Mouse (Mus musculus) brown adipose tissue, adult 24 weeks (tissue): ENCODE results near the gene Olfr47. TPM values are rescaled to one million over a fixed set of nuclear protein-coding genes. Genes with fewer than 3 reads are reported as not detected.
"Not testable (repeated sequence)": the region's sequence is repeated elsewhere in the genome, so short reads cannot be mapped to it uniquely, and the experiment has no call there.

Experiments used
- H3K27ac ChIP-seq: fragments of 200-500 bp; replicated peaks from 2 replicates; pipeline ENCODE4 v1.5.1; 2012; ENCODE audit warnings: low read depth, mild to moderate bottlenecking, low read length
- H3K4me1 ChIP-seq: fragments of 200-500 bp; 2 replicates; pipeline ENCODE4 v1.6.1; 2012; ENCODE audit warnings: low read length, mixed read lengths; ENCODE audit not compliant: control insufficient read depth, insufficient read depth, insufficient read length
- H3K4me3 ChIP-seq: fragments of 200-500 bp; 2 replicates; pipeline ENCODE4 v1.5.1; 2012; ENCODE audit warnings: low read depth, mild to moderate bottlenecking, low read length, moderate library complexity; ENCODE audit not compliant: insufficient read depth
- polyA plus RNA-seq: library from polyadenylated mRNA; stranded (reverse); fragments of >200 nt; gene quantifications from 2 replicates; pipeline ENCODE4 v1.2.4, GENCODE M21; 2012; ENCODE audit not compliant: missing spikeins, insufficient read depth, insufficient read length

Gene Olfr47
- polyA plus RNA-seq = not detected in 2 replicates

- H3K4me3 ChIP-seq, H3K4me1 ChIP-seq, H3K27ac ChIP-seq: not testable (repeated sequence)
Observed at GRCm38 (mm10) chr6:43231255-43231654, at the start of gene Olfr47. Gene Olfr47, plus strand, starts transcription at chr6:43231529.

DNA sequence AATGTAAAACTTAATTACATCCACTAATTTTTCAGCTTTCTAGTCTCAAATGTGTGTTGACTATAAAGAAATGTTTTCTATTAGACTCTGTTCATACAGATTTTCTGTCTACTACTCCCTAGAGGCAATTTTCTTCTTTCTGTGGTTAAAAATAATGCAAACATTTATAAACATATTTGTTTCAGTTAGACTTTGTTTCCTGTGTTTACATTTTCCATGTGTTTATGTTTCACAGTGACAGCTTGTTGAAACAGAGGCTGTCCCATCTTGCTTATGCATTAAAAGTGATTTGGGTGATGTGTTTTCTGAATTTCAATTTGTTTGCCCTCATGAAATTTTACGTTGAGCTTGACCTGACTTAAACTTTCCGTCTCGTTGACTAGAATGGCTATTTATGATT lies 40.3 kb upstream of the Olfr47 start:
- Histone ChIP-seq H3K27ac (no peak overlapping the region), H3K4me1 (no peaks in the 10 kb centered on the region)

GRCm38 (mm10) chr6:43196781-43197180 lies 34.5 kb upstream of the Olfr47 start, which contains the start of gene Olfr435:
Gene Olfr435, plus strand, starts transcription at chr6:43197146.
- H3K4me3 ChIP-seq = no peak within 1 kb of the TSS
- no peaks in the 10 kb centered on the region for H3K4me1 ChIP-seq
- H3K27ac ChIP-seq = no peak within 1 kb of the TSS

More for the DNA sequence above, 40.3 kb upstream of the Olfr47 start:
- H3K4me3 ChIP-seq = no peak overlapping the region

DNA sequence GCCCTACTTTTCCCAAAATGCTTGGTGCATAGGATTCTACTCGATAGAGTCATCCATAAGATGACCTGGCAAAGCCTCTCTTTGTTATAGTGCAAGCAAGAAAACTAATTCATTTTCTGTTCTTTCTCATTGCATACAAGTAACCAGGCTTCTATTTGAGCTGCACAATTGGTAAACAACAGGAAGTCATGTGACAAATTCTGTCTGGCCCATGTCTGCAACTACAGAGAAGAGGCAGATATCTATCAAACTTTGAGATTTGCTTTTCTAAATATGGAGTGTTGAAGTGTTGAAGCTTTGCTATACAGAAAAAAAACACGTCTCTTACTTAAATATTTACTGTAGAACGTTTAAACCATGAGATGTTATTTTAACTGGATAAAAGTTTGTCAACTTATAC lies 33.2 kb upstream of the Olfr47 start:
- H3K4me1 ChIP-seq = no peaks in the 10 kb centered on the region
- no peak overlapping the region for H3K4me3 ChIP-seq
- no peak overlapping the region for H3K27ac ChIP-seq

DNA sequence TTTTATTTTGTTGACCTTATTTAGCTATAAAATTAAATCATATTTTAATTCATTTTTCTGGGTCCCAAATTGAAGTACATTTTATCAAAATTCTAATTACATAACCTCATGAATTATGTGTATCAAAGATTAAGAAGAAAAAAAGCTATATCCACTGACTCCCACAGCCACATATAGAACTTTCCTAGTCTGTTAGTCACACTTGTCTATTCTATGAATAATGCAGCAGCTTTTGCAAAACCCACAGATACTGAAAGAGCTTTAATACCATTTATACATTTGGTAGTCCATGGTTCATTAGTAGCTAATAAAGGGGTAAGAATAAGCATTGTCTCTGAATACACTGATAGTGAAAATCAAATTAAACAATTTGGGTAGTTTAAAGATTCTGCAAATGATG lies 28.5 kb upstream of the Olfr47 start:
- Histone ChIP-seq H3K4me3 (no peak overlapping the region), H3K27ac (no peak overlapping the region), H3K4me1 (no peaks in the 10 kb centered on the region)

DNA sequence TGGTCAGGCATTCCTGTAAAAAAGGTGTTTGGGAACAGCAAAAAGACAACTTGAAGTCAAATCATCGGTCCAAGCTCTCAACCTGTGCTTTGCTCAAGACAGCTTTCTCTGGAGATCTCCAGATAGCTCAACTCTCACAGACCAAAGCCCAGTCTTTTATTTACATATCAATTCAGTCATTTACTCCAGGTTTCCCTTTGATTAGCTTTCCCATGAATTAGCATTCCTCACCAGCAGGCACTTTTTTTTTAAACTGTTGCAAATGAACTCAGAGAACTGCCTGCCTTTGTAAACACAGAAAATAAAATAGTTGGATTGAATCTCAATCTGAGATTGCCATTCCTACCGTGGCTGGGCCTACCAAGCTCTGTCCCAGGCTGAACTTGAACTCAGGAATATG lies 26.0 kb upstream of the Olfr47 start:
- Histone ChIP-seq H3K27ac (no peak overlapping the region), H3K4me3 (no peak overlapping the region)

GRCm38 (mm10) chr6:43212873-43213272 lies 18.5 kb upstream of the Olfr47 start, which contains the start of gene Olfr434:
Gene Olfr434, plus strand, starts transcription at chr6:43213021.
- H3K4me3 ChIP-seq, H3K27ac ChIP-seq, H3K4me1 ChIP-seq: not testable (repeated sequence)

More for the DNA sequence above, 26.0 kb upstream of the Olfr47 start:
- H3K4me1 ChIP-seq = no peaks in the 10 kb centered on the region

DNA sequence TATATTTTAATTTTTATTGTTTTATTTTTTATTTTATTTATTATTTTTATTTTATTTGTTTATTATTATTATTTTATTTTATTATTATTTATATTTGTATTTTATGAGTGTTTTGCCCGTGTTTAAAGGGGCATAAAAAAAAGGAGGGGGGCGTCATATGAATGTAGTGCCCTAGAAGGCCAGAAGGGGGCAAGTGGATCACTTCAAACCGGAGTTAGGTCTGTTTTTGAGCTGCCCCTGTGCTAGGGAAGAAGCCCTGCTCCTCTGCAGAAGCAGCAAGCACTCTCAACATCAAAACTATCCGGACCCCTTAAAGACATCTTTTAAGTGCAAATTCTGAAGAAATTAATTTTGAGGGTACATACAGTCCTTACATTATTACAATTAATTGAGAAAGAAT lies 10.7 kb downstream of the Olfr47 start:
- no peaks in the 10 kb centered on the region for H3K4me1 ChIP-seq
- no peak overlapping the region for H3K27ac ChIP-seq
- H3K4me3 ChIP-seq = no peak overlapping the region

GRCm38 (mm10) chr6:43247396-43247795 lies 16.1 kb downstream of the Olfr47 start:
- Histone ChIP-seq H3K4me3 (no peak overlapping the region), H3K27ac (no peak overlapping the region), H3K4me1 (no peaks in the 10 kb centered on the region)

DNA sequence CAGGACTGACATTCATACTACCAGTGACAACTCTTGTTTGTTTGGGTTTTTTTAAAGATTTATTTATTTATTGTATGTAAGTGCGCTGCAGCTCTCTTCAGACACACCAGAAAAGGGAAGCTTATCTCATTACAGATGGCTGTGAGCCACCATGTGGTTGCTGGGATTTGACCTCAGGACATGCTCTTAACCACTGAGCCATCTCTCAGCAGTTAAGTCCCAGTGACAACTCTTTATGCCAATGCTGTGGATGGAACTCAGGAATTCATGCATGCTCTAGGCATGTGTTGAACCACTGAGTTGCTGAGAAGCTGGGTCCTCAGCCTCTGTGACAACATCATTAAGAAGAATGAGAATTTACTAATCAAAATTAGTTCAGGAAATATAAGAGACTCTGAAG lies 21.7 kb downstream of the Olfr47 start:
- H3K27ac ChIP-seq = no peak overlapping the region
- no peaks in the 10 kb centered on the region for H3K4me1 ChIP-seq
- H3K4me3 ChIP-seq = no peak overlapping the region

- Histone ChIP-seq H3K4me1 (no peaks in the 10 kb centered on the region), H3K27ac (no peak overlapping the region), H3K4me3 (no peak overlapping the region)
Observed at GRCm38 (mm10) chr6:43254193-43254926, 23.0 kb downstream of the Olfr47 start.

DNA sequence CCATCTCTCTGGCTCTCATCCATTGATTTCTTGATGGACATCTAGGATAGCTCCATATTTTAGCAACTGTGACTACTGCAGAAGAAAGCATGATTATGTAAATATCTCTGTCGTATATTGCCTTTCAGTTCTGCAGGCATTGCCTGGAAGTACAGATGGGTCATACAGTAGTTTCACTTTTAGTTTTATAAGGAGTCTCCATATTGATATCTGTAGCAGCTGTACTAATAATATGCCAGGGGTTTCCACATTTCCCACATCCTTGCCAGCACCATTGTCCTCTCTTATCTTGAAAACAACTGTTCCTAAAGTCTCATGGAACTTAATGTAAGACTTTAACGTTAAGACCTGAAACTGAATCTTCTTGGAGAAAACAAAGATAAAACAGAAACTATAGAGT lies 29.4 kb downstream of the Olfr47 start:
- no peaks in the 10 kb centered on the region for H3K4me1 ChIP-seq
- no peak overlapping the region; the same call in 1 of the 2 replicates for H3K27ac ChIP-seq
- no peak overlapping the region for H3K4me3 ChIP-seq

GRCm38 (mm10) chr6:43265363-43266041 lies 34.2 kb downstream of the Olfr47 start, which contains the start of gene Arhgef5:
Gene Arhgef5, plus strand, starts transcription at chr6:43265582.
- peak within 1 kb of the TSS; percentile 75 for H3K27ac ChIP-seq
- peak within 1 kb of the TSS; percentile 80 for H3K4me3 ChIP-seq
- H3K4me1 ChIP-seq = peaks cover 3% of the 10 kb centered on the region

- peak overlapping the region; percentile 75 for H3K27ac ChIP-seq
- peak overlapping the region; percentile 80 for H3K4me3 ChIP-seq
- H3K4me1 ChIP-seq = peaks cover 6% of the 10 kb centered on the region
Observed at GRCm38 (mm10) chr6:43266356-43266755, 35.0 kb downstream of the Olfr47 start.

- Histone ChIP-seq H3K27ac (peak overlapping the region; percentile 83), H3K4me1 (peaks cover 12% of the 10 kb centered on the region), H3K4me3 (no peak overlapping the region)
Observed at GRCm38 (mm10) chr6:43272597-43272996, 41.3 kb downstream of the Olfr47 start.
